In genomic region chr16:95724251-95724650, GRCm38 (mm10) we compare ENCODE assay signal across 28 mouse cellular contexts.
"Had no signal": no experiment of that assay in that cellular context is flagged by ENCODE, and none has a peak within 500 bp of the region (broad histone marks: within the 10 kb centered on the region; RNA-seq: fewer than 3 reads in every experiment).

No protein-coding gene starts in this region.

- DNase-seq: left cerebral cortex, postnatal 4 days; liver, embryonic 13.5 days; liver, postnatal 0 days; lung, adult 18-20 months; lung, adult 2 months; lung, embryonic 14.5 days; lung, postnatal 10 days; lung, postnatal 14 days; lung, postnatal 36 days; lung, postnatal 4 days; midbrain, embryonic 14.5 days had no signal

- H3K4me1 ChIP-seq: liver, embryonic 12.5 days; liver, embryonic 13.5 days; liver, embryonic 15.5 days; megakaryocyte, embryonic 14.5 days; midbrain, embryonic 12.5 days; midbrain, embryonic 13.5 days; midbrain, embryonic 15.5 days; neural tube, embryonic 12.5 days; neural tube, embryonic 13.5 days had no signal

- H3K9ac ChIP-seq: limb, embryonic 12.5 days; limb, embryonic 13.5 days; limb, embryonic 15.5 days; liver, embryonic 12.5 days; liver, embryonic 13.5 days; liver, embryonic 14.5 days; liver, embryonic 15.5 days; liver, postnatal 0 days; lung, embryonic 14.5 days; lung, embryonic 15.5 days; midbrain, embryonic 12.5 days; midbrain, embryonic 13.5 days; midbrain, embryonic 15.5 days; neural tube, embryonic 12.5 days; neural tube, embryonic 13.5 days had no signal

- H3K9me3 ChIP-seq: liver, embryonic 12.5 days; liver, embryonic 13.5 days; liver, embryonic 15.5 days; lung, embryonic 15.5 days; megakaryocyte, embryonic 14.5 days had no signal

- H3K27ac ChIP-seq: limb, embryonic 10.5 days; limb, embryonic 12.5 days; limb, embryonic 13.5 days; limb, embryonic 15.5 days; liver, embryonic 12.5 days; liver, embryonic 13.5 days; liver, embryonic 14.5 days; liver, embryonic 15.5 days; lung, embryonic 15.5 days; macrophage; midbrain, embryonic 10.5 days; midbrain, embryonic 12.5 days; midbrain, embryonic 13.5 days; midbrain, embryonic 15.5 days; neural tube, embryonic 12.5 days; neural tube, embryonic 13.5 days had no signal

- H3K27me3 ChIP-seq: limb, embryonic 12.5 days; limb, embryonic 13.5 days; limb, embryonic 15.5 days; liver, embryonic 12.5 days; liver, embryonic 13.5 days; liver, embryonic 15.5 days; lung, embryonic 15.5 days; midbrain, embryonic 12.5 days; midbrain, embryonic 13.5 days; midbrain, embryonic 15.5 days; neural tube, embryonic 12.5 days; neural tube, embryonic 13.5 days had no signal

- H3K4me3 ChIP-seq: limb, embryonic 10.5 days; limb, embryonic 12.5 days; limb, embryonic 13.5 days; limb, embryonic 15.5 days; liver, embryonic 12.5 days; liver, embryonic 13.5 days; liver, embryonic 15.5 days; lung, embryonic 15.5 days; megakaryocyte, embryonic 14.5 days; midbrain, embryonic 10.5 days; midbrain, embryonic 12.5 days; midbrain, embryonic 13.5 days; midbrain, embryonic 15.5 days; myocyte; neural tube, embryonic 12.5 days; neural tube, embryonic 13.5 days had no signal
